Mouse (Mus musculus) 3T3-L1 (cell line): ENCODE data around the gene Il21r.

Source experiments
- DNase-seq: peaks from one replicate; pipeline ENCODE4 v3.0.0-alpha.2; 2015; ENCODE audit warnings: low read depth, low spot score

Il21r gene

DNA sequence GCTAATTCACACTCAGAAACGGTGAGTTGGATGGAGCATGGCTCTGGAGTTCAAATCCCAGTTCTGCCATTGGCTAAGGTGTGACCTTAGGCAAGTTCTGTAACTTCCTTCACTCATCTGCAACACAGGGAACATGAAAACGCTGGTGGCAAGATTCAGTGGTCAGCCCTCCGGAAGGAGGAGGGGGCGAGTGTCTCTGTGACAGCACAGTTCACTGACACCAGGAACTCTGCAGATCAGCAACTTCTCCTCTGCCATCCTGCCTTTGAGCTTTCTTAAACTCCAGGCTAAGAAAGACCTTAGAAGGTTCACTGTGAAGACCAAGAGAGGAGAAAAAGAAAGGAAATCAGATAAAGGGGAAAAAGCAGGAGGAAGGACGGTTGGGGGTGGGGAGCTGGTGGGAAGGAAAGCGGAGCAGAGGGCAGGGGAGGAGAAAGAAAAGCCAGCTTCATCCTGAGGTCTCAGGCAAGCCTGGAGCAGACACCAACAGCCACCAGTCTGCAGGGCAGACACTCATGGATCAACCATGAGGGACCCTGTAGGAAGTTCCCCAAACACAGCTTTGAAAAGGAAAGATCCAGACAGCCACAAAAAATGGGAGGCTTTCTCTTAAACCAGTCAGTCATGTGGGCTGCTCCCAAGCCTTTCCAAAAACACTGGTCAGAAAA lies 2.5 kb upstream of the Il21r start:
- DNase-seq: no peak

DNA sequence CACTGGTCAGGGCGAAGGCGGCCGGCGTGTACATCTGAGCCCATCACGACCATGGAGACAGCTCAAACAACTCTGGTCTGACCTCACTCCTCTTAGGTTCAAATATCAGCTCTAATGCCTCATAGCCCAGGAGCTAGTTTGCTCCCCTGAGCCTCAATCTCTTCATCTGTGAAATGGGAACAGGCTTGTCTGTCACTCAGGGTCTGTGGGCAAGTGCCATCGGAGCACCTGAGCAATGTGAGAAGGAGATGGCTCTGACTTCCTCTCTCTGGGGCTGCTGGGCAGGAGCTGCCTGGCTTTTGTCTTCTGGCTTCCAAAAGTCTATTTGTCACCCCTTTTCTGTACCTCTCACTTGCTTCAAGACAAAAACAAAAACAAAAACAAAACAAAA lies 2.0 kb upstream of the Il21r start:
- no peak for DNase-seq

DNA sequence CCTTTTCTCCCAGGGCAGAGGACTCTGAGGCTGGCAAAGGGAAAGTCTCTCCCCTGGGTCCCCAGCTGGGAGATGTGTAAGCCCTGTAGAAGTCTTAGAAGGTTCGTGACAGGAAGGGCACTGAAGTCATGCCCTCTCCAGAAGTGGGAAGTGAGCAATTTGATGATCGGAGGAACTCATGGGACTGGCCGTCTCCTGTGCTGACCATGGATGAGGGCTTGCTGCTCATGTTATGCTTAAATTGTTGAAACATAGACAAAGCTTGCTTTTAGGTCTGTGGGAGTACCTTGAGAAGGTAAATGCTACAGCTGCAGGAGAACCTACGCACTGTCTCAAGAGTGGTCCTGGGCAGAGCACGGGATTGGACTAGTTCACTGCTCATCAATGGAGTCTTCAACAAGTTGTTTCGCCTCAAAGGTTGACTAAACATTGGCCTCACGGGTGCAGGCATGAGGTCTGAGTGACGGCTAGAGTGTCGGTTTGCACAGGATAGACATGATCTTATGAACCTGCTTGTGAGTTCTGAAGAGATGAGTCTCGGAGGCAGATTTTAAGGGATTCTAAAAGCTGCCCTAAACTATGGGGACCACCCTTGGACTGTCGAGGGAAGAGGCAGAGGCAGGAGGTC lies 1.3 kb upstream of the Il21r start:
- DNase-seq: no peak

DNA sequence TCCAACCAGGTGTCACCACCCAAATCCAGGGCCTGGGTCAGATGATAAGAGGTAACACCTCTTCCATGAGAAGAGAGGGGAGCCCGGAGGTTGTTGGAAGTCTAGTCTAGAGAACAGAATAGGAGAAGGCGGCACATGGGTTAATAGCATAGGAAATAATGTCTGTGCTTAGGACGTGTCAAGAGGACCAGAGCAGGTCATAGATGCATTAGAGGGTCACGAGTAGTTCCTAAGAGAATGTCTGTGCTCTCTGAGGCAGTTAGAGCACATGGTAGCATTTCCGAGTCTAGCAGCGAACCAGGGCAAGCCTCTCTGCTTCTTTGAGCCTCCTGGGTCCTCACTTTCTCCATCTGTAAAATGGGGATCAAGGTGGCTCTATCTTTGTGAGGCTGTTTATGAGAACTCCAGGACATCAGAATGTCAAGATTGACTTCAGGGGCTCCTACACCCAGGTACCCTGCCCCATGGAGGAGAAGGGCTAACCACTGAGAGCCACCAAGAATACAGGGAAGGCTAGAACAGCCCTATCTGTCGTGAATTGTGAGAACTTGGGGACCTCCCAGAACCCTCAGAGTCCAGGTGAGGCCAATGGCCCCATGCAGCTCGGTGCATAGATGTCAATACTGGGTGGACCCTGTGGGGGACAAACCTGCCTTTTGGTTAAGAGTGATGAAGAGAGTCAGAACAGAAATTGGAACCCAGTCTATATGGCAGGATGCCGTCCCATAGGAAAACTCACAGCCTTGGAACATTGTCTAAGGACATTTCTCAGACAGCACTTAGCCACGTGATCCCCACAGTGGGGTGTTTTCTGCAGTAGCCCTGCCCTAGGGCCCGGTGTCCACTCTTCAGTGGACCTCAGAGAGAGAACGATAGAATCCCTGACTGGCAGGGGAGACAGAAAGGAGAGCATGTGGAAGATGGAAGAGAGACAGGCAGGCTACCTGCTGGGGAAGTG lies 1.4 kb downstream of the Il21r start:
- no peak for DNase-seq

DNA sequence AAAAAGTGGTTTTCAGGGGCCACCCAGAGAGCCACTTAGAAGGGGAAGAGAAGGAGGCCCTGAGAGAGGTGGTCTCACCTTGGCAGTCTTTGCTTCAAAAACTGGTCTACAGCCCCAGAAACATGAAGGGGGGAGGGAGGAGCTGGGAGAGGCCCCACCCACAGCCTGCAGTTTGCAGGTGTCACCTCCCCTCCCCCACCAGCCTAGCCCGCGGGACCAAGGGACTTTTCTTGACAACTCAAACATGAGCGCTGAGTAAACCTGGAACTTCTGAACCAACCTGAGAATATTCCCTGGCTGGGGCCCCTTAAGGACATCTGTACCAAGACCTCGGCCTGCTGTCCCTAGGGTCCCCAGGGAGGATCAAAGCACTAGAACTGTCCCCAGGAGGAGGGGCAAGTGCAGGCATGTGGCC lies 2.5 kb downstream of the Il21r start:
- no peak for DNase-seq

DNA sequence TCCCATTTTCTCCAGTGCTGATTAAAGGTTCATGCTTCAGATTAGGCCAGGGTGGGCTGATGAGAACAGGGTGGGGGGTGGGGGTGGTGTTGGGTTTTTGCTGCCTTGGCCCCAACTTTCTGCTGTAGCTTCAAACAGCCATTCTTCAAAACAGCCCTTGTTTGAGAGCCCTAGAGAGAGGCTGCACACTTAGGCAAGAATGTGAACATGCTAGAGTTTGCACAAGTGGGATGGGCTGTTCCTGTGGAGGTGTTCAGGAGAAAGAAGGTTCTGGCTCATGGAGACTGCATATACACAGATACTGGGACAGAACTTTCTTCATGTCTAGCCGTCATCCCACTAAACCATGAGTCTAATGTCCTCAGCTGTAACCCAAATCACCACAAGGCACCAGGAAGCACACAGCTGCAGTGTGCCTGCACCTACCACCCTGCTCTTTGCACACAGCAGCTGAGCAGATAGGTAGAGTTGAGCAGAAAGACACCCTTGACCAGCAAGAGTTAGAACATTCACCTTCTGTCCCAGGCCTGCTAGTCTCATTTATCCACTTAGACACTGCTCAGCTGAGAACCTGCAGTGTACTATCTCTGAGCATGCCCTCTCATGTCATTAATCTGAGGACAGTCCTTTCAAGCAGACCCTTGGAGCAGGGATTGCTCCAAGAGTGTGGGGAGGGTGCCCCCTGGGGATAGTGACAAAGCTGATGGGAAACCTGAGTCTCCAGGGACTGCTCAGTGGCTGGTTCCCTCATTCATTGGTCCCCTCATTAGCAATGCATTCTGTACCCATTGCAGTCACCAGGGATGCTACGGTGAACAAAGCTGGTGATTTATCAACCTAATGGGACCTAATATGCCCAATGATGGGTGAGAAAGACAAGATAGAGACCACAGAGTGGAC lies 3.3 kb downstream of the Il21r start:
- DNase-seq: no peak

DNA sequence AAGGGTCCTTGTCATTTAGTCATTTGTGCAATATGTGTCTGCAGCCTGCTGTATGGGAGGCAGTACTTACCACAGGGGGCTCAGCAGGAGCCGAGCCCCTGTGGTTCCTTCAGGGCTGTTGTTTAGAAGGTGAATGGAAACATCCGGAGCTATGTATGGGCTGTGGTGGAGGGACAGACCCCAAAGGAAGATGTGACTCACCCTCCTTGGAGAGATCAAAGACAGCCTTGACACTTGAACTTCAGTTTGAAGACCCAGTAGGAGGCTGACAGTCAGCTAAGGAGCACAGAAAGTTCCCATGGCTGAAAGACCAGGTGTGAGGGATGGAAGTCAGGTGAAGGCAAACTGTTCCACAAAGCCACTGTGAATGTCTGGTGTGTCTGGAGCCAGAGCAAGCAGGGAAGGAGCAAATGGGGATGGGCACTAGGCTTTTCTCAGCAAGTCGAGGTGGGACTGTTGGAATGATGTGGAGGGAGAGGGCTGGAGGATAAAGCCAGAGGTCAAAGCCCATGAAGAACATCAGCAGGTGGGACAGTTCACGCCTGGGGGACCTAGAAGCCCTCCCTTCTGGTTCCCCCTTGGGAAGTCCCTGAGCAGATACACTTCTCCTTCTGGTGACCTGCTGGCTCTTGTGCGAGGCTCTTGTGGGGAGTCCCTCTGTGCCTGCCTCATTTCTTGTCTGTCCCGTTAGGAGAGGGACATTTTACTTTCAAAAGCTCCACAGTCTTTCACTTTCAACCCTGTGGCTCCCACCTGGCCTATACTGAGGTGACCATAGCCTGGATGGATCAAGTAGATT lies 4.4 kb downstream of the Il21r start:
- no peak for DNase-seq

DNA sequence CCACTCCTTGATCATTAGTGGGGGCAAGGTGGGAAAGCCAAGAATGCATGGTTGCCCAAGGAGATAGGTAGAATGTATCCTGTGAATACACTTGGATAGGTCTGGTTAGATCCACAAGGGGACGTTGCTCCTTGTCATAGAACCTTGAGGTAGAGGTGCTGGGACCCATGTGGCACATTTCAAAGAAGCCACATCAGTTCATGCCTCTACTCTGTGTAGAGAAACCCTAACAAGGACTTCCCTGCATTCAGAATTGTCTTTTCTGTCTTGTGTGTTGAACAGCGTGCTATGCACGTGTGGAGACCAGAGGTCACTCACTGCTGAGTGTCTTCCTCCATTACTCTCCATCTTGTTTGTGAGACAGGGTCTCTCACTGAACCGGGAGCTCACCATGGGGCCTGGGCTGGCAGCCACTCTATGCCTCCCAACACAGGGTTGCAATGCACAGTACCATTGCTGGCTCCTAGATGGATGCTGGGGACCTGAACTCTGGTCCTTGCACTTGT lies 5.0 kb downstream of the Il21r start:
- DNase-seq: no peak

DNA sequence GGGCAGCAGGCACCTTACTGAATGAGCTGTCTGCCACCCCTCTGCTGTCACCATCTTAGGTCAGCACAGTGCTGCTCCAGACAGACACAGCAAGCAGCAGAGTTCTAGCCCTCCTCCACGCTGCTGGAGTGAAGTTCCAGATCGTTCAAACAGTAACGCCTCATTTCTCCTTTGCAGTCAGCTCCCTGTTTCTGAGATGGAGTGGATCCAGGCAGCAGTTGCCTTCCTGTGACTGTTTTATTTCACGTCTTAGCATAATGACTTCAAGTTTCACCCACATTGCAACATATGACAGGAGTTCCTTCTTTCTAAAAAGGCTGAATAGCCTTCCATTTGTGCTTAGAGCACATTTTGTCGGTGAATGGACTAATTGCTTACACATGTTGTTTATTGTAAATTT lies 10.3 kb downstream of the Il21r start:
- no peak for DNase-seq

DNA sequence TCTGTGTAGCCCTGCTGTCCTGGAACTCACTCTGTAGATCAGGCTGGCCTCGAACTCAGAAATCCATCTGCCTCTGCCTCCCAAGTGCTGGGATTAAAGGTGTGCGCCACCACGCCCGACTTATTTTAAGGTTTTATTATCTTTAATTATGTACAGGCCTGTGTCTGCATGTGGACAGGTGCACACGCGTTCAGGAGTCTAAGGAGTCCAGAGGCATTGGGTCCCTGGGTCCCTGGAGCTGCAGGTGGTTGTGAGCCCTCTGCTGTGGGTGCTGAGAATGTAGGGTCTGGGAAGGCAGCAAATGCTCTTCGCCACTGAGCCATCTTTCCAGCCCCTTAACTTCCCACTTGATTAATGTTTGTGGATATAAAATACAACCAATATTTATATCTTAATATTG lies 12.2 kb downstream of the Il21r start:
- DNase-seq: no peak

DNA sequence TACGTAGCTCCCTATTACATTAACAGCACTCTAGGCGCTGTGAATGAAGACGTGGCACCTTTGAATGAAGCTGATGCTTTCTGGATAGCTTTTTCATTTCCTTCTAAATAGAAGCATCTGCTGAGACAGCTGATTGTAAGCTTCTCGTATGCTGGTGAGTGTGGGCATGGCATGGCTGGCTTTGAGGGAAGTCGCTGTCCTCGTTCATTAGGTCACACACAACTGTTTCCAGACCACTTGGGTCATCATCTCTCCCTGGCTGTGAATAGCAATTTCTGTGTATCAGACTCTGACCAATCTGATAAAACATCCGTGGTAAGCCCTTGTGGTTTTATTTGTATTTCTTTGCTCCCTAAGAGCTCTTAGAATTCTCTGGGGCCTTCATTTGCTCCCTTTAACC lies 14.8 kb downstream of the Il21r start:
- DNase-seq: no peak

DNA sequence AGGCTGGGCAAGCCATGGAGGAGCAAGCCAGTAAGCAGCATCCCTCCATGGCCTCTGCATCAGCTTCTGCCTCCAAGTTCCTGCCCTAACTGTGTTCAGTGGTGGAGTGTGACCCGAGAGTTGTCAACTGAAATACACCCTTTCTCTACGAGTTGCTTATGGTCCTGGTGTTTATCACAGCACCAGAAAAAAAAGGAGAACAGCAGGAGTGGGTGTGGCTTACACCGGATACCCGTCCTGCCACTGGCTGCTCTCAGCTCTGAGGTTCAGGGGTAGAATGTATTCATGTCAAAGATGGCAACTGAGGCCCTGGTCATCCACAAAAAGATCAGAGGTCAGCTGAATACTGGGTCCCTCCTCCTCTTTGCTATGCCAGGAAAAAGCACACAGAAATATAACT lies 16.8 kb downstream of the Il21r start:
- DNase-seq: no peak

DNA sequence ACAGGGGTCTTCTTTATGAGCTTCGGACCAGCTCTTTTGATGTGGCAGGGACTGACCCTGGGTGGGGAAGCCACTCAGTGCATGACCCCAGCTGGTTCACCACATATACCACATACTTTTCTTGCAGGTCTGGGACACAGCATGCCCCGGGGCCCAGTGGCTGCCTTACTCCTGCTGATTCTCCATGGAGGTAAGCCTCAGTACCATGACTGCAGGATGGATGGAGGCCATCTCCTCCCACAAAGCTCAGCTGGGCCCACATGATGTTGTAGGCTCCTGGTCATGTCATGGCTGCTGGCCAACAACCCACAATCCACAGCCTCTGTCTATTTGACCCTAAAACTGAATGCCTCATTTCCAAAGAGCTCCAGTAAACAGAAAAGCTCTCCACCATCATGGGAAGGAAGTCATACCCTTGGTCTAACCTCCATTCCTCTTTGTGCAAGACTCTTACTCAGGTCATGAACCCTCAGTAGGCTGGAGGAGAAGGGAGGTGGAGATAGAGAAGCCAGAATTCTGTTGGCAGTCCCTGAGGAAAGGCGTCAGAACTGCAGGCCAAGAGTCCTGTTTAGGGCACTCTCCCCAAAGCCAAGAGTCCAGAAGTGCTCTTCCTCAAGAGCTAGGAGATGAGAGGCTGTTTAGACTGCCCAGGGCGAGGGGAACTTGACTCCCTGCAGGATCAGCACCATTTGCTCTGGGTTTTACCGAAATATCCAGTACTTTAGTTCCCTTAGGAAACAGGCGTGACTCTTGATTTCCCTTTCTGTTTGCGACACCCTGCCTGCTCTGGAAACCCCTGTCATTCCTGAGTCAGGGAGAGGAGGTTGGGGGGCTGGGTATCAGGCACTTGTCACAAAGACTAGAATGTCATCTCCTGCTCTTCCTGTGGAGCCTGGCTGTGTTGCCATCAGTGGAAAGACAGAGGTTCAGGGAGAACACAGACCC lies 19.8 kb downstream of the Il21r start:
- DNase-seq: no peak

DNA sequence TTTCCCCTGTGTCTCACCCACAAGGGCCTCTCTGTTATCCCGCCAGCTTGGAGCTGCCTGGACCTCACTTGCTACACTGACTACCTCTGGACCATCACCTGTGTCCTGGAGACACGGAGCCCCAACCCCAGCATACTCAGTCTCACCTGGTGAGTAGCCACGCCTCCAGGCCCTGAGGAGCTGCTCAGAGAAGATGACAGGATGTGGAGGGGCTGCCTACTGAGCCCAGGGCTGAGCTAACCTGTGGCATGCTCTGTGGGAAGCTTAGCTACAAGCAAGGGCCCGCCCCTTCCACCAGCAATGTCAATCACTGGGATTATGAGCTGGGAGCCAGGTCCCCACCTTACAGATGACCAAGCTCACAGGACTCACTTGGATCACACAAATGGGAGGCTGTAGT lies 22.0 kb downstream of the Il21r start:
- no peak for DNase-seq

DNA sequence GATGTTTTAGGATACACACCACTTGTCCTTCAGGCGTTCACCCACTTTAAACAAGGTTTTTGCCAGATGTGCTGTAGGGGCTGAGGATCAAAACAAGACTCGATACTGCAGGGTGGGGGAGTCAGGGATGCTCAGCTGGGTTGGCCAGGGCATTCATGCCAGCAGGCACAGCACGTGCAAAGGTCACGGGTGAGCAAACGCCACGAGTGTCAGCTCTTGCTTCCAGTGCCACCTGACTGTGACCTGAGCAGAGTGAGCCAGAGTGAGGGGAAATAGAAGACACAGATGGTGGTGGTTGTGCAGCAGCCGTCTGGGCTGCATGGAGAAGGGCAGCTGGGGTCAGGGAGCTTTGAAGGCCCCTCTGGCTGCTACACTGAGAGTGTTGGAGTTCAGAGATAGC lies 22.6 kb downstream of the Il21r start:
- no peak for DNase-seq

DNA sequence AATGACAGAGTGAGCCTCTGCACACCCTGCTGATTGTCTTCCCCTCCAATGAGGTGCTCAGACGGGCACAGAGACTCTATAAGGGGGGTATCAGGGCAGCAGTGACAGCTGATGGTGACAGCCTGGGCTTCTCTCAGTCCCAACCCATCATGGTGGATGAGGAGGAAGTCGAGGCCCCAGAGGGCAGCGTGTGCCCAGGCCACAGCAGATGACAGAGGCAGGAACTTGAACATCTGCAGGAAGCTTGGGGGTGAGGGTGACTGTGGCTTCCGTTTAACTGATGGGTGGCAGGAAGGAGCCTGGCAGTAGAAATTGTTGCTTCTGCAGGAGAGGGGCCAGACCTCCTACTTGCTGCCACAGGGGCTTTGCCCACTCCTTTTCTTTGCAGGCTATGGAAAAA lies 27.1 kb downstream of the Il21r start:
- no peak for DNase-seq

DNA sequence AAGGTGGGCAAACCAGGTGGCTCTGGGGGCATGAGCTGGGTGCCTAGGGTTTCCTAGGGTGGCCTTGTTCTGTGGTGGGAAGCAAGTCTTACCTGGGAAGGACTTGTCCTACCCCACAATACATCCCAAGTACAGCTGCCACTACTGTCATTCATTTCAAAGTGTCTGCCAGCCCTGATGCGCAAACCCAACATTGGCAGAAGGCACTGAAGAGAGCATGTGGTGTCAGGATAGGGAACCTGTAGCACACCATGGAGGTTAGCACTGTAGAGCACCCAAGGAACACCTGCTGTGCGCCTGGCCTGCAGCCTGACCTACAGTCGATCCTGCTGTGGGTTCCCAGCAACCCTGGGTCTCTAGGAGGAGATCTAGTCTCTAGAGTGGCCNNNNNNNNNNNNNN lies 27.8 kb downstream of the Il21r start:
- no peak for DNase-seq

DNA sequence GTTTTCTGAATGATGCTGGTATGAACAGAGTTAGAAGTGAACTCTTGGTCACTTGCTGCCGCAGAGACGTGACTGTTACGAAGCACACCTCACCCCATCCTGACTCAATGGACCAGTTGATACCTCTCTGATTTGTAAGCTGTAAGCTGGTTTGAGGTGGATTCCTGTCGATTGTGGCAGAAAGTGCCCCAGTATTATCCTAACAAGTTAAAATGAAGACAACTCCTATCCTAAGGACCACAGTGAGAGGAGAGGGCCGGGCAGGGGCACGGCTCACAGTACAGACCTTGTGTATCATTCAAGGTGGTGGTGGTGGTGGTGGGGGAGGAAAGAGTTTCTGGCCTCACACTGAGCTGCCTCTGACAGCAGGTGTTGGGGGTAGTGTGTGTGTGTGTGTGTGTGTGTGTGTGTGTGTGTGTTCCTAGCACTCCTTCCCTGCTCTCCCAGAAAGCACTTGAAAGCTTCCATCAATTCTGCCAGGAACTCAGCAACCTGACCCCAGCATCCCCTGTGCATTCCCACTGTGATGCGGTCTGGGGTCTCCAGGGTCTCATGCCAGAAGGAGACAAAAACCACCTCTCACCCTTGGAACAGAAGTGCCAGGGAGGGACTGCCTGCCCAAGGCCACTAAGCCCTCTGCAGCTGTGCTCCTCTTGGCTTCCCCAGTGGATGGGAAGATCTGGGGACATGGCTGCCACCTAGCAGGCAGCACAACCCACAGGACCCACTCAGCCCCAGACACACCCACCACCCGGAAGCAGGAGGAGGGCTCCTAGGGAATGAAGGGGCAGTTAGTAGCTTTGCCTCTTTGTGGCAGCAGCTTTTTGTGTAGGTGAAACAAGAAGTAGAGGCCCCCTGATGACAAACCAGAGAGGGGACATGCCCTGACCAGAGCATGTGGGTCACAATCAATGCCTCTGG lies 34.3 kb downstream of the Il21r start:
- no peak for DNase-seq
